Mouse (Mus musculus): ENCODE measurements around the gene Klhl34.

- no peak for TF ChIP-seq CTCF (IDR thresholded peaks at IDR 0.05; ENCODE audit: insufficient read depth, low read depth, low read length)
- no peak for TF ChIP-seq POLR2A (IDR thresholded peaks at IDR 0.05; ENCODE audit: insufficient read depth, low read depth, low read length)
These were observed at the start of gene Klhl34 for GRCm38 (mm10) chrX:157818207-157818920.
